Mouse (Mus musculus) stomach, postnatal 0 days (tissue): ENCODE data around the gene Slc31a1.

Experiments used
- CTCF ChIP-seq: IDR thresholded peaks from 2 replicates; pipeline ENCODE4 v1.5.1; 2016; ENCODE audit warnings: antibody characterized with exemption, low read depth, mild to moderate bottlenecking, moderate library complexity
- EP300 ChIP-seq: optimal IDR thresholded peaks from 2 replicates; pipeline ENCODE3; 2016; ENCODE audit warnings: antibody characterized with exemption

- TF ChIP-seq CTCF (no peak), EP300 (no peak)
These were observed 13.8 kb downstream of the Slc31a1 start for GRCm38 (mm10) chr4:62374342-62374741.
